Mouse (Mus musculus): ENCODE measurements around the gene Abhd2.

DNA sequence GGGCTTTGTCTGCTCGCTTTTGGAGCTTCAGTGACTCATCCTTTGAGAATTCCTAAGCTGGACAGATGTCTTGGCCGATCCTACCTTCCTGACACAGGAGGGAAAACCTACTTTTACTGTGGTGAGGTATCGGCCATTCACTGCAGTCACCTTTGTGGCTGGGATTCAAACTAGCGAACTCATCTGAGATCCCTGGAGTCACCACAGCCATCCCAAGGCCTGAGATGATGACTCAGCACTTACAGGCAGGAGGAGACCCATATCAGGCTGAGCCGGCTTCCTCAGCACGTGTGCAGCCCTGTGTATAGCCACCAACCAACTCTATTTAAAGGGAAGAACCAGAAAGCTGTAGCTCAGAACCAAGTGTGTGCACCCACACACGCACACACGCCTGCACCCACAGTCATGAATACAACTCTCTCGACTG is 2.0 kb upstream of the Abhd2 start:
- TF ChIP-seq CTCF (IDR thresholded peaks at IDR 0.05; ENCODE audit: low read depth, low read length) (no peak), POLR2A (IDR thresholded peaks at IDR 0.05; ENCODE audit: insufficient read depth, low read length) (no peak), EP300 (IDR thresholded peaks at IDR 0.05; ENCODE audit: insufficient read depth, low read depth, low read length) (no peak)
